Mouse (Mus musculus) heart, embryonic 13.5 days (tissue): ENCODE measurements around the gene Tbc1d2. TPM values are rescaled to one million over a fixed set of nuclear protein-coding genes. Genes with fewer than 3 reads are reported as not detected.
"Not testable (repeated sequence)": the region's sequence is repeated elsewhere in the genome, so short reads cannot be mapped to it uniquely, and the experiment has no call there.

ENCODE experiments used
- ATAC-seq: fragments of 200-750 bp; cut with Nextera tagmentation; 2 replicates; pipeline ENCODE4 v1.8.0; 2017; ENCODE audit warnings: moderate TSS enrichment; ENCODE audit not compliant: insufficient number of reproducible peaks, low FRiP score, low TSS enrichment; ENCODE audit errors: extremely low read depth
- H3K27ac ChIP-seq: fragments of 300-500 bp; sonication (generic); replicated peaks from 2 replicates; pipeline ENCODE4 v1.5.1; 2015; ENCODE audit warnings: moderate library complexity, mild to moderate bottlenecking, inconsistent platforms
- H3K27me3 ChIP-seq: fragments of 300-500 bp; sonication (generic); replicated peaks from 2 replicates; pipeline ENCODE4 v1.6.1; 2015; ENCODE audit warnings: mild to moderate bottlenecking, inconsistent platforms
- H3K36me3 ChIP-seq: fragments of 300-500 bp; sonication (generic); 2 replicates; pipeline ENCODE4 v1.6.1; 2015; ENCODE audit warnings: mild to moderate bottlenecking, inconsistent platforms
- H3K4me1 ChIP-seq: fragments of 300-500 bp; sonication (generic); 2 replicates; pipeline ENCODE4 v1.6.1; 2015; ENCODE audit warnings: inconsistent platforms
- H3K4me2 ChIP-seq: fragments of 300-500 bp; sonication (generic); 2 replicates; pipeline ENCODE4 v1.6.1; 2015; ENCODE audit warnings: inconsistent platforms, mild to moderate bottlenecking, moderate library complexity
- H3K4me3 ChIP-seq: fragments of 300-500 bp; sonication (generic); 2 replicates; pipeline ENCODE4 v1.5.1; 2015; ENCODE audit warnings: moderate library complexity, mild to moderate bottlenecking, inconsistent platforms
- H3K9ac ChIP-seq: fragments of 300-500 bp; sonication (generic); 2 replicates; pipeline ENCODE4 v1.6.1; 2015; ENCODE audit warnings: inconsistent platforms, mild to moderate bottlenecking, moderate library complexity
- H3K9me3 ChIP-seq: fragments of 300-500 bp; sonication (generic); 2 replicates; pipeline ENCODE4 v1.6.1; 2016; ENCODE audit warnings: inconsistent platforms
- WGBS: fragments of 180-500 bp; shearing (Covaris S2); methylation state at CpG from one replicate; pipeline ENCODE4 v1.1.7; 2015; ENCODE audit warnings: mixed read lengths; 5-methylcytosine and 5-hydroxymethylcytosine counted together
- polyA plus RNA-seq: library from polyadenylated mRNA; unstranded; fragments of >200 nt; fragmentation: Nextera tagmentation; extraction: Ambion mirVana; gene quantifications from 2 replicates; pipeline ENCODE4 v1.2.1, GENCODE M21; 2015

Gene Tbc1d2
- polyA plus RNA-seq, 1 experiment from 2014 or later: 0.63 TPM

DNA sequence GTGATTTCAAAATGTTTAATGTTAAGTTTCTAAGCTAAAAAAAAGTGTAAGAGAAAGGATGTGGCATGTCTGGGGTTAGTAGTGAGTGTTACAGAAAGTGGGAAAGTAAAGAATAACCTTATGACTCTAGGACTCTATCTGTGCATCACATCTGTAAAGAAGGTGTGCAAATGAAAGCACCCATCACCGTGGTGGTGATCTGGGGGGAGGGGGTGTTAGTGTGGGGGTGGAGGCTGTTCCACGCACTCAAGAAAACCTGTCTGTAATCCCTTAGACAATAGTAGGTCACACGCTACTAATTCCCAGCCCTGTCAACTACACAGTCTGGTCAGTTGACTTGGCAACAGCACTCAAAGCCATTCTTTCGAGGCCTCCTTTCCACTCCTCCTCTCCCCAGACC is 8.7 kb downstream of the Tbc1d2 start:
- H3K4me2 ChIP-seq: no peak overlapping the region
- 0 out of 2 replicates have a peak overlapping the region, but pooled peaks have one; percentile 19 for H3K9ac ChIP-seq
- no peak overlapping the region for H3K27ac ChIP-seq
- no peak overlapping the region for H3K4me3 ChIP-seq
- ATAC-seq: no peak
- 77% methylated on average over 4 of the region's 4 CpGs for WGBS
- H3K9me3 ChIP-seq: no peaks in the 10 kb centered on the region
- H3K36me3 ChIP-seq: no peaks in the 10 kb centered on the region
- H3K4me1 ChIP-seq: peaks cover 12% of the 10 kb centered on the region; the same call in 1 of the 2 replicates
- H3K27me3 ChIP-seq: no peaks in the 10 kb centered on the region

DNA sequence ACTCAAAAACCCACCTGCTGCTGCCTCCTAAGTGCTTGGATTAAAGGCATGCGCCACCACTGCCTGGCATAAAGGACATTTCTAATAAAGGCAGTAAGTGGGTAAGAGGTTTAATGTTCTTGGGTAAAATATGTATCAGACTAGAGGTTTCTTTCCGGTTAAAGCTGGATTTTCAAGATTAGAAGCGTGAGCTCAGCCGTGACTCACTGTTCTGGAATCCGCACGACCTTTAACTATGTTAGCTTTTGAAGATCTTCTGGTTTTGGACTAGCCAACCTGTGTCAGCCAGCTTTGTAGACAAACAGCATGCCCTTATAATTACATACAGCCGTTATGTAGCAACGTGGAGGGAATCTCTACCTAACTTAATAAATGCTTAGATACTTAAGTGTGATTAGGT is 10.1 kb downstream of the Tbc1d2 start:
- Histone ChIP-seq H3K4me3 (no peak overlapping the region), H3K9me3 (no peaks in the 10 kb centered on the region), H3K4me1 (peaks cover 12% of the 10 kb centered on the region; the same call in 1 of the 2 replicates), H3K36me3 (no peaks in the 10 kb centered on the region), H3K27ac (no peak overlapping the region), H3K9ac (no peak overlapping the region), H3K4me2 (no peak overlapping the region), H3K27me3 (0 out of 2 replicates have a peak, but pooled peaks cover 10% of the 10 kb centered on the region)
- WGBS: 52% methylated on average over 8 of the region's 8 CpGs
- ATAC-seq: no peak

DNA sequence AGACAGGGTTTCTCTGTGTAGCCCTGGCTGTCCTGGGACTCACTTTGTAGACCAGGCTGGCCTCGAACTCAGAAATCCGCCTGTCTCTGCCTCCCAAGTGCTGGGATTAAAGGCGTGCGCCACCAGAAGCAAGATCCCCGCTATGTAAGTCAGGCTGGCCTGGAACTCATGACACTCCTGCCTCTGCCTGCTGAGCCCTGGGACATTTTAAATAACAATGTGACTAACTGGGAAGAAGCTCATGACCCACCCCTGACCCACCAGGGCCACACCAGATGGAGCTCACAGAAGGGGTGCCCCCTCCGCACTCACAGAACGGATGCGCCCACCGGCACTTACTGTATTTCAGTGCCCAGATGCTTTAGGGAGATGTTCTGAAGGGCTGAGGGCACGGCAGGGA is 12.8 kb downstream of the Tbc1d2 start:
- H3K27me3 ChIP-seq: peaks cover 19% of the 10 kb centered on the region; the same call in 1 of the 2 replicates
- H3K27ac ChIP-seq, ATAC-seq, H3K4me2 ChIP-seq, H3K36me3 ChIP-seq, H3K4me3 ChIP-seq, H3K9ac ChIP-seq, H3K9me3 ChIP-seq, H3K4me1 ChIP-seq: not testable (repeated sequence)
- 85% methylated on average over 10 of the region's 10 CpGs for WGBS

DNA sequence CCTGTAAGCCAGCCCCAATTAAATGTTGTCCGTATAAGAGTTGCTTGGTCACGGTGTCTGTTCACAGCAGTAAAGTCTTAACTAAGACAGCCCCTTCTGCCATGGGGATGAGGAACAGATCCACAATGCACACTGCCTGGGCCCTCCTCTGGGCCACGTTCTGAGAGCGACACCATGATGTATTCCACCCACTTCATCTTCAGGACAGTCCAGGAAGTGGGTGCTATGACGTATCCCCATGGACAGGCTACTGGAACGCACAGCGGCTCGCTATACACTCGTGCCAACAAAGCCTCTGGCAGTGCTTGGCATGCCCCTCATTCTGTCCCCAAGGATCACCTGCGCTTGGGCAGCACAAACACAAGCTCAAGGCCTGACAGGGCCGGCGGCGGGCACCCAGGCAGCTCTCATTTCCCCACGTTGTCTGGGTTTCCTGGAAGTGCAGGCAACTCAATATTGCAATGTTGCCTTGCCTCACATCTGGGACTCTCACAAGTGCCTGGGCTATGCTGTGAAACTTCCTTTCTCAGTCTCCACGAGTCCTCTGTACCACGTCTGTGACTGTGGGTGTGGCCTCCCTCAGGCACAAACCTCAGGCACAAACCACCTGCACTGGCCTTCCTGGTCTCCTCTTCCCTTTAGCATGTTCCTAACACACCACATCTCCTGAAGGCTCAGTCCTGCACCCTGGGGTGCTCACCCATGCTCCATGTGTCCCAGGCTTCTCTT is 14.1 kb downstream of the Tbc1d2 start:
- Histone ChIP-seq H3K4me2 (no peak overlapping the region), H3K27ac (no peak overlapping the region), H3K9ac (no peak overlapping the region), H3K9me3 (no peaks in the 10 kb centered on the region), H3K36me3 (no peaks in the 10 kb centered on the region), H3K4me3 (no peak overlapping the region), H3K27me3 (peaks cover 19% of the 10 kb centered on the region; the same call in 1 of the 2 replicates), H3K4me1 (0 out of 2 replicates have a peak, but pooled peaks cover 3% of the 10 kb centered on the region)
- 82% methylated on average over 16 of the region's 16 CpGs for WGBS
- no peak for ATAC-seq

DNA sequence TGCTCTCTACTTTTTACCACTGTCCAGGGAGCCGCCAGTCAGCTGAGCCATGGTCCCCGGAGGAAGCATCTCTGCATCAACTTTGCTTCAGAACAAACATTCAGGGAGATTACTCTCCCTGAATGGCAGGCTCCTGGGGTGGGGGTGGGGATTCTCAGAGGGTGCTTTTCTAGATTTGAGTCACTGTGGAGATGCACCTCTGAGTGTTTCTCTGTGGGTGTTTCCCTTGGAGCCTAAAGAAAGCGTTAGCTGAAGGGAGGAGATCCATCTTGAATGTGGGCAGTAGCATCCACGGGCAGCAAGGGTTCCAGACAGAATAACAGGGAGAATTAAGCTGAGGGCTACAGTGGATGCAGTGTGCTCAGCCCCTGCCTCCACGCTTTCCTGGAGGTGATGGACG is 15.1 kb downstream of the Tbc1d2 start:
- Histone ChIP-seq H3K27me3 (peaks cover 19% of the 10 kb centered on the region; the same call in 1 of the 2 replicates), H3K9me3 (no peaks in the 10 kb centered on the region), H3K9ac (no peak overlapping the region), H3K36me3 (no peaks in the 10 kb centered on the region), H3K27ac (no peak overlapping the region), H3K4me2 (no peak overlapping the region), H3K4me3 (no peak overlapping the region), H3K4me1 (0 out of 2 replicates have a peak, but pooled peaks cover under 1% of the 10 kb centered on the region)
- WGBS: 51% methylated on average over 6 of the region's 6 CpGs
- ATAC-seq: no peak

DNA sequence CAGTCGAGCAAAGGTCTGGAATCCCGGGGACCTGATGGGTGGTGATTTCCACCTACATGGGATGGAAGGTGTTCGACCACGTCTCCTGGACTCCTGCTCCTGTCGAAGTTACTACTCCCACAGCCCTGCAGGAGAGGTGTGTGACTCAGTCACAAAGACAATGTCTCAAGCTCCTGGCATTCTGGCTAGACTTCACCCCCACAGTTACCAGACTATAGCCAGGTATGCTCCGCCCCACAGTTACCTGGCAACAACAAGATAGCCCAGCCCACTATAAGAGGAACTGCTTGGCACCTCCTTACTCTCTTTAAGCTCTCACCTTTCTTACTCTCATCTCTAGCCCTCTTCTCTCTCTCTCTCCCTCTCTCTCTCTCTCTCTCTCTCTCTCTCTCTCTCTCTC is 16.4 kb downstream of the Tbc1d2 start:
- H3K36me3 ChIP-seq, H3K9me3 ChIP-seq, H3K9ac ChIP-seq, H3K27ac ChIP-seq, ATAC-seq, H3K4me1 ChIP-seq, H3K4me2 ChIP-seq, H3K4me3 ChIP-seq: not testable (repeated sequence)
- H3K27me3 ChIP-seq: peaks cover 19% of the 10 kb centered on the region; the same call in 1 of the 2 replicates
- 68% methylated on average over 6 of the region's 6 CpGs for WGBS

DNA sequence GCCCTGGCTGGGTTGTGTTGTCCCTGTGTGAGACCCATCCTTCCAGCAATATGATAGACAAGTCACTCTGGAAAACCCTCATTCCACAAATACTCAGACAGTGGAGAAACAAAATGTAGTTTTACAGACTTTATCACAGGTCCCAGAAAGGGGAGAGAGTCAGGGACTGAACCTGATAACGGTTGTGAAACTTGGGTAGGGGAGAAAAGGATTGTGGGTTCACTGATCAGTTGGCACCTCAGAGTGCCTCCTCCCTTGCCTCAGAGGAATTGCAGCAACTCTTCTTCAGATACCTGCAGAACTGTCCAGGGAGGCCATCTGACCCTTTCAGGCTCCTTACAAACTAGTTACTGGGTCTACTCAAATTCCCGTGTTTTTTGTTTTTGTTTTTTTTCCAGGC is 17.5 kb downstream of the Tbc1d2 start:
- Histone ChIP-seq H3K27ac (no peak overlapping the region), H3K27me3 (peaks cover 19% of the 10 kb centered on the region; the same call in 1 of the 2 replicates), H3K4me2 (no peak overlapping the region), H3K9ac (no peak overlapping the region), H3K9me3 (no peaks in the 10 kb centered on the region), H3K4me1 (peaks cover 10% of the 10 kb centered on the region), H3K36me3 (no peaks in the 10 kb centered on the region), H3K4me3 (no peak overlapping the region)
- ATAC-seq: no peak
- 54% methylated on average over 2 of the region's 2 CpGs for WGBS

DNA sequence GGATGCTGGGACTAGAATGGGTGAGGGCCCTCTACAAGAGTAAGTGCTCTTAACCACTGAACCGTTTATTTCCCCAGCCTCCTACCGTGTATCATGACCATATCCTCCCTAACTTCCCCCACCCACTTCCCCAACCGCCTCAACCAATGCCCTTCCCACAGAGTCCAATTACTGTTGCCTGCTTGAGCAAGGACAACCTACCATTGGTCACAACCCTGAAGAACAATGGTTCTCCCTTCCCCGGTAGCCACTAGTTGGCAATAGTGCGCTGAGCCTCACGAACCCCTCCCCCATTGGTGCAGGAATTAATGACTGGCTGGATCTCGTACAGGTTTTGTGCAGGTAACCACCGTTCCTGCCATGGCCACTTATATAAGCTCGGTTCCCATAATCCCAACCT is 19.6 kb downstream of the Tbc1d2 start:
- Histone ChIP-seq H3K4me1 (peaks cover 10% of the 10 kb centered on the region), H3K9me3 (no peaks in the 10 kb centered on the region)
- no peak for ATAC-seq

DNA sequence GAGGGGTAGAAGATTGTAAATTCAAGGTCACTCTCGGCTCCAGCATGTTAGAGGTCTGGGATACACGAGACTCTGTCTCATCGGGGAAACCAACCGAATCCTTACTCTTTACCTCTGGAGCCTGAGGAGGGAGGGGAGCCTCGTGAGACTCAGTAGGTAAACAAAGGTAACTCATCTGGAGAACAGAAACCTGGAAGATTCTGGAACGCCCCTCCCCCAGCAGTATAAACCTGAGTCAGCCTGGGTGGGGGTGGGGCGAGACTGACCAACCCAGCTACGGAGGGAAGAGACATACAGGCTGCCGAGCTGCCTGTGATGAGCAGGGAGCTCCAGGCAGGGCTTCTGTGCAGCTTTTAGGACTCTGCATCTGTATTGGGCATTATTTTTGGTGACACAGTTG is 21.1 kb downstream of the Tbc1d2 start:
- H3K27ac ChIP-seq: no peak overlapping the region
- H3K9ac ChIP-seq: peak overlapping the region; percentile 59; the same call in 1 of the 2 replicates
- no peaks in the 10 kb centered on the region for H3K36me3 ChIP-seq
- H3K4me3 ChIP-seq: peak overlapping the region; percentile 14; the same call in 1 of the 2 replicates
- ATAC-seq: no peak
- H3K4me1 ChIP-seq: peaks cover 10% of the 10 kb centered on the region
- H3K9me3 ChIP-seq: no peaks in the 10 kb centered on the region
- H3K27me3 ChIP-seq: 0 out of 2 replicates have a peak, but pooled peaks cover 5% of the 10 kb centered on the region
- H3K4me2 ChIP-seq: peak overlapping the region; percentile 52
- WGBS: 30% methylated on average over 9 of the region's 9 CpGs

More for the DNA sequence above, 19.6 kb downstream of the Tbc1d2 start:
- Histone ChIP-seq H3K4me3 (no peak overlapping the region), H3K4me2 (no peak overlapping the region), H3K9ac (no peak overlapping the region), H3K27ac (no peak overlapping the region), H3K36me3 (no peaks in the 10 kb centered on the region), H3K27me3 (peaks cover 15% of the 10 kb centered on the region; the same call in 1 of the 2 replicates)
- 53% methylated on average over 9 of the region's 9 CpGs for WGBS

DNA sequence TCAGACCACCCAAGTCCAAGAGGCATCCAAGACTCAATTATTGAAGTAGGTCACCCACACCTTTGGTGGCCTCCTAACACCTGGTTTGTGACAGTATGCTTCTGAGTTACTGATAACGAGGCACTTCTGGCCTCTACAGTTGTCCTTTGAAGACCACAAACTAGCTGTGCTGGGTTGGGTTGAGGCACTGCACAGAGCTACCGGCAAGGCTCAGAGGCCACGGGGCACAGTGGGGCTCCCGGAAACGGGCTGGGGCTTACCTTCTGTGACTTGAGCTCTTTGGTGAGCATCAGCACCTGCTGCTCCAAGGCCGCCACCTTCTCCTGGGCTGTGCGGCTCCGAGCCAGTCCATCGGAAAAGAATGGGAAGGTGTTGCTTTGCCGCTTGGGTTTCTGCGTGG is 21.9 kb downstream of the Tbc1d2 start:
- 76% methylated on average over 11 of the region's 11 CpGs for WGBS
- Histone ChIP-seq H3K4me1 (peaks cover 10% of the 10 kb centered on the region), H3K27me3 (no peaks in the 10 kb centered on the region), H3K4me2 (no peak overlapping the region), H3K4me3 (no peak overlapping the region), H3K27ac (no peak overlapping the region), H3K36me3 (no peaks in the 10 kb centered on the region), H3K9ac (no peak overlapping the region), H3K9me3 (no peaks in the 10 kb centered on the region)
- no peak for ATAC-seq

DNA sequence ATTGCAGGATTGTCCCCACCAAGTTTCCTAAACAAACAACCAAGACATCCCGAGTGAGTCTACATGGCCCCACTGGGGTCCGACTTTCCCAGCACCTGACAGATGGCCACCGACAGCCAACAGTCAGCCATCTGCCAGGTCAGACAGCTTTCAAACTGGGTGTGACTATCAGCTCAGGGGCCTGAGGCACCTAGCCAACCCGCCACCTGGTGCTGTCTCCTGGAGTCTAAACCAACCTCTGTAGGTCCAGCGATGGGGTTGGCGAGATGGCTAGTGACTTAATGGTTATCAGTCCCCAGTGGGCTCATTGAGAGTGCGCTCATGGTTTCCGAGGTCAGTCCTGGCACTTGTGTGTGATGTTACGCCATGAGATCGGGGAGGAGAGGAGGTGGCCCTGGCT is 24.9 kb downstream of the Tbc1d2 start:
- Histone ChIP-seq H3K27me3 (peaks cover 21% of the 10 kb centered on the region), H3K9ac (no peak overlapping the region), H3K36me3 (no peaks in the 10 kb centered on the region), H3K4me3 (no peak overlapping the region), H3K4me2 (no peak overlapping the region), H3K4me1 (peaks cover 15% of the 10 kb centered on the region), H3K9me3 (no peaks in the 10 kb centered on the region), H3K27ac (no peak overlapping the region)
- WGBS: 80% methylated on average over 10 of the region's 10 CpGs
- ATAC-seq: no peak

DNA sequence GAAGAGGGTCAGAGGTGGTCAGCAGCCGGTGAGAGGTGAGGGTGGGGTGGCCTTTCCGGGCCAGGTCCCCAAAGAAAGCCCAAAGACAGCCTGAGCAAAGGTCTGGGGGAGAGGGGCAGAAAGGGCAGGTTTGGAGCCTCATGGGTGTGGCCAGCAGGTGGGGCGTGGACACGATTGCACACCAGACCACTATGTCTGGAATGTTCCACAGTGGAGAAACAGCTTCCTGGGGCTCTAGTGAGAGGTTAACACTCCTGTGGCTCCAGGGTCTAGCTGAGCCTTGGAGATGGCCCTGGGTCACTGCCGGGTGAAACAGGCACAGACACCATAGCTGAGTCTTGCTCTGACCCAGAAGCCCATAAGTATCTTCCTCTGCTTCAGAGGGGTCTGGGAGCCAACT is 27.0 kb downstream of the Tbc1d2 start:
- no peaks in the 10 kb centered on the region for H3K36me3 ChIP-seq
- H3K9me3 ChIP-seq: no peaks in the 10 kb centered on the region
- no peak overlapping the region for H3K27ac ChIP-seq
- WGBS: 68% methylated on average over 5 of the region's 5 CpGs
- no peak overlapping the region for H3K9ac ChIP-seq
- peaks cover 38% of the 10 kb centered on the region for H3K27me3 ChIP-seq
- no peak for ATAC-seq
- H3K4me2 ChIP-seq: no peak overlapping the region
- no peak overlapping the region for H3K4me3 ChIP-seq
- H3K4me1 ChIP-seq: peaks cover 5% of the 10 kb centered on the region
